Mouse (Mus musculus) spleen, adult 2 months (tissue): ENCODE data around the gene Lrba. TPM values are rescaled to one million over a fixed set of nuclear protein-coding genes. Genes with fewer than 3 reads are reported as not detected.

Source experiments
- DNase-seq, 2 experiments: peaks; one replicate each; pipeline versions ENCODE4 v3.0.0 to v3.0.0-alpha.2; 2012 to 2021; ENCODE audit warnings: low spot score in 2 of 2, low read depth in 1 of 2
- H3K27ac ChIP-seq: fragments of 200-500 bp; 2 replicates; pipeline ENCODE4 v1.5.1; 2012; ENCODE audit warnings: low read length, inconsistent platforms; ENCODE audit not compliant: insufficient read depth
- H3K27me3 ChIP-seq: fragments of 200-500 bp; 2 replicates; pipeline ENCODE4 v1.6.1; 2012; ENCODE audit warnings: mild to moderate bottlenecking, moderate library complexity, low read length, inconsistent platforms; ENCODE audit not compliant: control insufficient read depth, insufficient read depth
- H3K36me3 ChIP-seq: fragments of 200-500 bp; 2 replicates; pipeline ENCODE4 v1.6.1; 2012; ENCODE audit warnings: mild to moderate bottlenecking, low read length, inconsistent platforms; ENCODE audit not compliant: control insufficient read depth, insufficient read depth
- H3K4me1 ChIP-seq: fragments of 200-500 bp; 2 replicates; pipeline ENCODE4 v1.6.1; 2011; ENCODE audit warnings: inconsistent platforms; ENCODE audit not compliant: control insufficient read depth, insufficient read depth, insufficient read length
- H3K4me3 ChIP-seq: fragments of 200-500 bp; 2 replicates; pipeline ENCODE4 v1.5.1; 2011; ENCODE audit warnings: mild to moderate bottlenecking, inconsistent platforms; ENCODE audit not compliant: insufficient read depth, insufficient read length; ENCODE audit errors: extremely low read depth
- CTCF ChIP-seq: fragments of 200-500 bp; IDR thresholded peaks from 2 replicates; pipeline ENCODE4 v1.5.1; 2011; ENCODE audit warnings: mild to moderate bottlenecking, inconsistent platforms; ENCODE audit not compliant: insufficient read depth, insufficient read length, insufficient replicate concordance; ENCODE audit errors: extremely low read depth
- POLR2A ChIP-seq: fragments of 200-500 bp; IDR thresholded peaks from 2 replicates; pipeline ENCODE4 v1.6.1; 2011; ENCODE audit warnings: low read depth, low read length, inconsistent platforms
- WGBS: fragments of 180-500 bp; shearing (Covaris S2); methylation state at CpG from one replicate; pipeline ENCODE4 v1.1.7; 2018; 5-methylcytosine and 5-hydroxymethylcytosine counted together
- polyA plus RNA-seq: library from polyadenylated mRNA; depleted of rRNA; stranded (reverse); fragments of >200 nt; gene quantifications from 2 replicates; pipeline ENCODE4 v1.2.3, GENCODE M21; 2012

Gene Lrba
- polyA plus RNA-seq, 1 experiment, result 9.1 TPM

DNA sequence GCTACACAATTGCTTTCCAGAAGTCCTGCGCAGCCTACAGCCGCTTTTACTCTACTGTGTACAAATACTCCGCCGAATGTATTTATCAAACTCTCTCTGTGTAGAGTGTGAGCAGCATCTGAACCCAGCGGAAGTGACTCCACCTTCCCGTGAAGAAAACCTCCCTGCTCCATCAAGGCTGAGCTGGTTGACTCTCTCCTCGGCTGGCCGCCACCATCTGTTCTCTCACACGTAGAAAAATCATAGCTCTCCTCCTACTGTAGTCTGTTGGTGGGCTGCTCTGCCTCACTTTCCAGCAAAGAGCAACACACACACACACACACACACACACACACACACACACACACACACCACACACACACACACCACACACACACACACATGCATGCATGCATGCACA lies 584.7 kb downstream of the Lrba start:
- WGBS, result 94% methylated on average over 9 of the region's 9 CpGs
- H3K27ac ChIP-seq, result no peak overlapping the region
- H3K36me3 ChIP-seq, result no peaks in the 10 kb centered on the region
- no peaks in the 10 kb centered on the region for H3K4me1 ChIP-seq
- H3K27me3 ChIP-seq, result no peaks in the 10 kb centered on the region
- H3K4me3 ChIP-seq, result no peak overlapping the region
- DNase-seq, result no peak
- no peak for TF ChIP-seq CTCF

GRCm38 (mm10) chr3:86809646-86810045 lies 585.2 kb downstream of the Lrba start:
- Histone ChIP-seq H3K36me3 (peaks cover 1% of the 10 kb centered on the region; the same call in 1 of the 2 replicates), H3K4me3 (no peak overlapping the region), H3K4me1 (no peaks in the 10 kb centered on the region), H3K27me3 (no peaks in the 10 kb centered on the region), H3K27ac (no peak overlapping the region)
- no peak for DNase-seq
- WGBS, result 83% methylated on average over 2 of the region's 2 CpGs
- TF ChIP-seq POLR2A (no peak), CTCF (no peak)

DNA sequence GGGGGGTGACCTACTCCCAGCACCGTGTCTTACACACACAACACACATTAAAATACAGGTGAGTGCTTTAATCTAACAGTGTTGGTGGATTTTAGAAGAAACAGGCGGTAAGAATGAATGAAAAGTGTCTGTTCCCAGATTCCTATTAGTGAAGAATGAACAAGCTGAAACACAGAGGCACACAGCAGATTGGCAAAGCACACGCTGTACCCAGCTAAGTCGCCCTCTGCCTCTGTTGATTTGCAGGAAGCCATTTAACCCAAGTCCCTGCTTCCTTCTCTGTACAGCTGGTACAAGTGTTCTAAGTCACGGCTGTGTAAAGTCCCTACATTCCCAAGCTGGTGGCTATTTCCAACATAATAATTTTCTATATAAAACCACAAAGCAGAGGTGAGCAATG lies 586.4 kb downstream of the Lrba start:
- DNase-seq, result no peak
- WGBS, result 88% methylated on average over 5 of the region's 5 CpGs
- no peak overlapping the region for H3K4me3 ChIP-seq
- peaks cover 2% of the 10 kb centered on the region; the same call in 1 of the 2 replicates for H3K36me3 ChIP-seq
- no peak overlapping the region for H3K27ac ChIP-seq
- TF ChIP-seq POLR2A (no peak), CTCF (no peak)
- no peaks in the 10 kb centered on the region for H3K27me3 ChIP-seq
- H3K4me1 ChIP-seq, result no peaks in the 10 kb centered on the region

GRCm38 (mm10) chr3:86812689-86813088 lies 588.2 kb downstream of the Lrba start:
- Histone ChIP-seq H3K4me3 (no peak overlapping the region), H3K27me3 (no peaks in the 10 kb centered on the region), H3K4me1 (no peaks in the 10 kb centered on the region), H3K36me3 (peaks cover 2% of the 10 kb centered on the region; the same call in 1 of the 2 replicates), H3K27ac (no peak overlapping the region)
- TF ChIP-seq CTCF (peak; percentile 82; the same call in 1 of the 2 replicates), POLR2A (no peak)
- peak; percentile 45 to 71 for DNase-seq
- 37% methylated on average over 3 of the region's 3 CpGs for WGBS

GRCm38 (mm10) chr3:86818001-86818585 lies 593.6 kb downstream of the Lrba start:
- Histone ChIP-seq H3K4me3 (no peak overlapping the region), H3K27ac (no peak overlapping the region), H3K36me3 (peaks cover 2% of the 10 kb centered on the region; the same call in 1 of the 2 replicates), H3K27me3 (no peaks in the 10 kb centered on the region), H3K4me1 (no peaks in the 10 kb centered on the region)
- DNase-seq, result no peak
- WGBS, result 87% methylated on average over 13 of the region's 13 CpGs
- no peak for TF ChIP-seq POLR2A

DNA sequence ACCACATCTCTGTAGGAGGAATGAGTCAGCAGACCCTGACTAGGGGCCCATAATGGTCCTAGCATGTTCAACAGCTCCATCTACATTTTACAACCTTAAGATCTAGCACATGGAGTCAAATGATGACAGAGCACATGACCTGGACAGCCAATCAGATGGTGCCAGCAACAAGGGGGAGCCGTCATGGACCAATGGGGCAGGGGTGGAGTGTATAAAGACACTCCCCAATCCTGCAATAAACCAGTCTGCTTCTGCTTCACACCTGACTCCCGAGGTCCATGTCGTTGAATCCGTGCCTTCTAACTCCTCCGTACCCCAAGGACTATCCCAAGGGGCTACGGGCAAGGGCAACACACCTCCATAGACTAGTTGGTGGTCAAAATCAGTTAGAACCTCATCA lies 594.9 kb downstream of the Lrba start:
- H3K27ac ChIP-seq, result no peak overlapping the region
- H3K4me1 ChIP-seq, result no peaks in the 10 kb centered on the region
- H3K4me3 ChIP-seq, result no peak overlapping the region
- TF ChIP-seq POLR2A (no peak), CTCF (no peak)
- no peaks in the 10 kb centered on the region for H3K27me3 ChIP-seq
- H3K36me3 ChIP-seq, result peaks cover 2% of the 10 kb centered on the region
- no peak for DNase-seq
- 93% methylated on average over 6 of the region's 6 CpGs for WGBS

- no peak overlapping the region for H3K4me3 ChIP-seq
- H3K4me1 ChIP-seq, result no peaks in the 10 kb centered on the region
- no peak overlapping the region for H3K27ac ChIP-seq
- H3K36me3 ChIP-seq, result no peaks in the 10 kb centered on the region; the same call in 1 of the 2 replicates
- WGBS, result 93% methylated on average over 10 of the region's 10 CpGs
- TF ChIP-seq CTCF (no peak), POLR2A (no peak)
- no peak for DNase-seq
- no peaks in the 10 kb centered on the region for H3K27me3 ChIP-seq
These were observed 595.9 kb downstream of the Lrba start for GRCm38 (mm10) chr3:86820344-86820743.
